21 mouse cellular contexts compared by ENCODE assay signal in the genomic region with DNA sequence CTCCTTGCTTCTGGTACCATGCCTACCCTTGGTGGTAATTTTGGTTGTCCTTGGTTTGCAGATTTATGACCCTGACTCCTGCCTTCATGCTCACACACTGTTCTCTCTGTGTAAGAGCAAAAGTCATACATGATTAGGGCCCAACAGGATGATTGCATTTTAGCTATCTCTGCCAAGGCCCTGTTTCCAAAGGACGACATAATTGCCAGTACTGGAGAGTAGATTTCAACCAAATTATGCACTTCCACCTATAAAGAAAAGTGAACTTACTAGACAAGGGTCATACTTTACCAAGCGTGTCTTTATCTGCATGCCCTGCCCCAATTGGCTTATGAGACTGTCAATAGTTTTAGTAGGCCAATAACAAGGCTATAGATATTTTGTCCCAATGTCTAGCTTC. TPM values are rescaled to one million over a fixed set of nuclear protein-coding genes. Genes with fewer than 3 reads are reported as not detected.
"Had no signal": no experiment of that assay in that cellular context is flagged by ENCODE, and none has a peak within 500 bp of the region (broad histone marks: within the 10 kb centered on the region; RNA-seq: fewer than 3 reads in every experiment).

No protein-coding gene starts in this region.

- H3K9ac ChIP-seq: liver, postnatal 0 days; lung, embryonic 15.5 days; midbrain, embryonic 13.5 days; midbrain, embryonic 15.5 days; neural tube, embryonic 12.5 days had no signal

- H3K36me3 ChIP-seq: lung, embryonic 15.5 days; midbrain, embryonic 13.5 days; midbrain, embryonic 15.5 days; neural tube, embryonic 12.5 days had no signal

- H3K4me1 ChIP-seq: lung, embryonic 15.5 days; midbrain, embryonic 13.5 days; midbrain, embryonic 15.5 days; neural tube, embryonic 12.5 days had no signal

- H3K9me3 ChIP-seq: lung, embryonic 15.5 days; megakaryocyte, embryonic 14.5 days; midbrain, embryonic 13.5 days; midbrain, embryonic 15.5 days; neural tube, embryonic 12.5 days had no signal

- H3K27ac ChIP-seq: lung, embryonic 15.5 days; macrophage; midbrain, embryonic 13.5 days; midbrain, embryonic 15.5 days; neural tube, embryonic 12.5 days had no signal

- H3K4me2 ChIP-seq: lung, embryonic 15.5 days; midbrain, embryonic 11.5 days; midbrain, embryonic 13.5 days; midbrain, embryonic 15.5 days; neural tube, embryonic 12.5 days had no signal

- H3K27me3 ChIP-seq: lung, embryonic 15.5 days; midbrain, embryonic 13.5 days; midbrain, embryonic 15.5 days; neural tube, embryonic 12.5 days had no signal

- DNase-seq: liver, postnatal 0 days; lung, adult 2 months; lung, postnatal 14 days; lung, postnatal 36 days; retina, postnatal 1 day; right cerebral cortex, adult 18-20 months; right cerebral cortex, postnatal 25 days; right cerebral cortex, postnatal 4 days; spleen, adult 18-20 months; thymus, adult 18-20 months; thymus, postnatal 14 days; thymus, postnatal 36 days had no signal

- H3K4me3 ChIP-seq: lung, embryonic 15.5 days; megakaryocyte, embryonic 14.5 days; midbrain, embryonic 13.5 days; midbrain, embryonic 15.5 days; neural tube, embryonic 12.5 days had no signal

- ATAC-seq: liver, postnatal 0 days; lung, postnatal 0 days; midbrain, embryonic 13.5 days; midbrain, embryonic 15.5 days had no signal

RNA-seq across cellular contexts. Expression of gene Gm9833, which starts 9.8 kb away (rescaled TPM):
- polyA plus RNA-seq: small intestine, adult 2 months had no signal
